Mouse (Mus musculus) kidney, adult 2 months (tissue): ENCODE measurements around the gene Dmbx1. TPM values are rescaled to one million over a fixed set of nuclear protein-coding genes. Genes with fewer than 3 reads are reported as not detected.

Experiments used
- DNase-seq: peaks from one replicate; pipeline ENCODE4 v3.0.0; 2021
- H3K27ac ChIP-seq: fragments of 200-500 bp; 2 replicates; pipeline ENCODE4 v1.5.1; 2012; ENCODE audit warnings: low read depth, low read length, control low read depth, inconsistent platforms; ENCODE audit not compliant: insufficient read depth
- H3K27me3 ChIP-seq: fragments of 200-500 bp; replicated peaks from 2 replicates; pipeline ENCODE4 v1.6.1; 2012; ENCODE audit warnings: mild to moderate bottlenecking, moderate library complexity, low read length, inconsistent platforms; ENCODE audit not compliant: control insufficient read depth, insufficient read depth
- H3K36me3 ChIP-seq: fragments of 200-500 bp; 2 replicates; pipeline ENCODE4 v1.6.1; 2012; ENCODE audit warnings: mild to moderate bottlenecking, moderate library complexity, low read length, inconsistent platforms; ENCODE audit not compliant: control insufficient read depth, insufficient read depth
- H3K4me1 ChIP-seq: fragments of 200-500 bp; 2 replicates; pipeline ENCODE4 v1.6.1; 2011; ENCODE audit warnings: low read length; ENCODE audit not compliant: control insufficient read depth, insufficient read depth
- H3K4me3 ChIP-seq: fragments of 200-500 bp; 2 replicates; pipeline ENCODE4 v1.5.1; 2011; ENCODE audit warnings: mild to moderate bottlenecking, low read depth, low read length, control low read depth; ENCODE audit not compliant: insufficient read depth
- CTCF ChIP-seq: fragments of 200-500 bp; conservative IDR thresholded peaks from 2 replicates; pipeline ENCODE4 v1.5.1; 2011; ENCODE audit warnings: low read depth, mild to moderate bottlenecking, control low read depth, low read length, moderate library complexity, mixed read lengths; ENCODE audit not compliant: insufficient read depth, insufficient read length
- POLR2A ChIP-seq: fragments of 200-500 bp; IDR thresholded peaks from one replicate; pipeline ENCODE4 v1.6.1; 2011; ENCODE audit warnings: low read depth, low read length, control low read depth
- WGBS: fragments of 180-500 bp; shearing (Covaris S2); methylation state at CpG from one replicate; pipeline ENCODE4 v1.1.7; 2018; 5-methylcytosine and 5-hydroxymethylcytosine counted together
- polyA plus RNA-seq: library from polyadenylated mRNA; depleted of rRNA; stranded (reverse); fragments of >200 nt; gene quantifications from 2 replicates; pipeline ENCODE4 v1.2.3, GENCODE M21; 2012

Dmbx1 gene
- polyA plus RNA-seq, 1 experiment, result not detected

- Histone ChIP-seq H3K36me3 (no peaks in the 10 kb centered on the region), H3K27me3 (no peaks in the 10 kb centered on the region; the same call in 1 of the 2 replicates), H3K27ac (no peak overlapping the region), H3K4me1 (no peaks in the 10 kb centered on the region), H3K4me3 (no peak overlapping the region)
- 69% methylated on average over 16 of the region's 16 CpGs for WGBS
- no peak for TF ChIP-seq CTCF
- no peak for TF ChIP-seq POLR2A
- DNase-seq, result no peak
Observed at GRCm38 (mm10) chr4:115923262-115923880, 16.4 kb downstream of the Dmbx1 start.

- TF ChIP-seq POLR2A, result no peak
- TF ChIP-seq CTCF, result no peak
- Histone ChIP-seq H3K4me3 (no peak overlapping the region), H3K27ac (no peak overlapping the region), H3K36me3 (no peaks in the 10 kb centered on the region), H3K27me3 (no peaks in the 10 kb centered on the region), H3K4me1 (no peaks in the 10 kb centered on the region)
- no peak for DNase-seq
- WGBS, result 86% methylated on average over 5 of the region's 5 CpGs
Observed at GRCm38 (mm10) chr4:115922688-115923087, 17.0 kb downstream of the Dmbx1 start.

GRCm38 (mm10) chr4:115919911-115920310 lies 19.8 kb downstream of the Dmbx1 start:
- TF ChIP-seq POLR2A (no peak), CTCF (no peak)
- Histone ChIP-seq H3K4me1 (no peaks in the 10 kb centered on the region), H3K27me3 (no peaks in the 10 kb centered on the region), H3K27ac (no peak overlapping the region), H3K36me3 (no peaks in the 10 kb centered on the region), H3K4me3 (no peak overlapping the region)
- peak; percentile 59 for DNase-seq
- 47% methylated on average over 16 of the region's 16 CpGs for WGBS

- H3K4me1 ChIP-seq, result no peaks in the 10 kb centered on the region
- no peaks in the 10 kb centered on the region for H3K36me3 ChIP-seq
- H3K27me3 ChIP-seq, result no peaks in the 10 kb centered on the region
- no peak for TF ChIP-seq CTCF
- no peak for TF ChIP-seq POLR2A
- H3K4me3 ChIP-seq, result no peak overlapping the region
- no peak overlapping the region for H3K27ac ChIP-seq
- 23% methylated on average over 4 of the region's 4 CpGs for WGBS
- DNase-seq, result no peak
Observed at GRCm38 (mm10) chr4:115911586-115911985, 28.1 kb downstream of the Dmbx1 start.

GRCm38 (mm10) chr4:115908641-115909040 lies 31.1 kb downstream of the Dmbx1 start:
- peak; percentile 48 for DNase-seq
- no peaks in the 10 kb centered on the region for H3K36me3 ChIP-seq
- no peak overlapping the region for H3K4me3 ChIP-seq
- TF ChIP-seq CTCF (no peak), POLR2A (no peak)
- WGBS, result 13% methylated on average over 7 of the region's 7 CpGs
- no peaks in the 10 kb centered on the region for H3K27me3 ChIP-seq
- no peaks in the 10 kb centered on the region for H3K4me1 ChIP-seq
- no peak overlapping the region for H3K27ac ChIP-seq

GRCm38 (mm10) chr4:115907994-115908393 lies 31.7 kb downstream of the Dmbx1 start:
- H3K36me3 ChIP-seq, result no peaks in the 10 kb centered on the region
- no peaks in the 10 kb centered on the region for H3K27me3 ChIP-seq
- no peak overlapping the region for H3K27ac ChIP-seq
- no peak overlapping the region for H3K4me3 ChIP-seq
- WGBS, result 91% methylated on average over 1 of the region's 1 CpGs
- no peak for TF ChIP-seq POLR2A
- TF ChIP-seq CTCF, result no peak
- H3K4me1 ChIP-seq, result no peaks in the 10 kb centered on the region
- no peak for DNase-seq

GRCm38 (mm10) chr4:115906791-115907190 lies 32.9 kb downstream of the Dmbx1 start:
- TF ChIP-seq POLR2A (no peak), CTCF (no peak)
- Histone ChIP-seq H3K27me3 (no peaks in the 10 kb centered on the region), H3K36me3 (no peaks in the 10 kb centered on the region), H3K27ac (no peak overlapping the region), H3K4me3 (no peak overlapping the region), H3K4me1 (no peaks in the 10 kb centered on the region)
- no peak for DNase-seq
- 75% methylated on average over 3 of the region's 3 CpGs for WGBS

- no peaks in the 10 kb centered on the region for H3K4me1 ChIP-seq
- H3K27me3 ChIP-seq, result no peaks in the 10 kb centered on the region
- H3K36me3 ChIP-seq, result no peaks in the 10 kb centered on the region
- WGBS, result 39% methylated on average over 7 of the region's 7 CpGs
- DNase-seq, result no peak
- H3K4me3 ChIP-seq, result no peak overlapping the region
- no peak overlapping the region for H3K27ac ChIP-seq
- TF ChIP-seq CTCF (no peak), POLR2A (no peak)
Observed at GRCm38 (mm10) chr4:115905701-115906100, 34.0 kb downstream of the Dmbx1 start.
